Comparison of ENCODE assay signal across 16 mouse cellular contexts in genomic region chr11:109751636-109752603, GRCm38 (mm10). TPM values are rescaled to one million over a fixed set of nuclear protein-coding genes. Genes with fewer than 3 reads are reported as not detected.
DNase-seq lines count a peak whose midpoint lies in the region; ATAC-seq and TF ChIP-seq lines count a peak whose summit lies in the region.
"Had no signal": no experiment of that assay in that cellular context is flagged by ENCODE, and none has a peak within 500 bp of the region (broad histone marks: within the 10 kb centered on the region; RNA-seq: fewer than 3 reads in every experiment).

No protein-coding gene starts in this region.

- no peak overlapping the region for H3K4me2 ChIP-seq in heart, embryonic 12.5 days
- no peak overlapping the region for H3K4me2 ChIP-seq in lung, postnatal 0 days (replicated peaks; ENCODE audit: low read depth, low read length)
- peak overlapping the region; percentile 11; the same call in 1 of the 2 replicates for H3K4me2 ChIP-seq in neural tube, embryonic 13.5 days

- ATAC-seq in heart, embryonic 12.5 days (ENCODE audit: insufficient number of reproducible peaks, low FRiP score): no peak
- no peak for ATAC-seq in lung, postnatal 0 days
- ATAC-seq in neural tube, embryonic 13.5 days (ENCODE audit: low read depth): no peak
- ATAC-seq: intestine, postnatal 0 days had no signal

- no peak for TF ChIP-seq CTCF in lung, postnatal 0 days (IDR thresholded peaks at IDR 0.05)
- no peak for TF ChIP-seq CTCF in lung, adult 2 months (IDR thresholded peaks at IDR 0.05; ENCODE audit: insufficient read depth, low read length)

- TF ChIP-seq EP300 in lung, postnatal 0 days (IDR thresholded peaks at IDR 0.05): no peak

- intact Hi-C loops in gastrocnemius, postnatal 14 days (cut with DNase I; ENCODE audit: low total_unique reads): no loop called here

- H3K4me1 ChIP-seq in heart, embryonic 12.5 days (replicated peaks): no peaks in the 10 kb centered on the region
- no peaks in the 10 kb centered on the region for H3K4me1 ChIP-seq in lung, postnatal 0 days (ENCODE audit: insufficient read depth, low read depth, low read length)
- H3K4me1 ChIP-seq in lung, adult 2 months (ENCODE audit: control insufficient read depth, insufficient read depth, low read length): 0 out of 2 replicates have a peak, but pooled peaks cover 2% of the 10 kb centered on the region
- H3K4me1 ChIP-seq in neural tube, embryonic 13.5 days (replicated peaks): peaks cover 18% of the 10 kb centered on the region

- no peak overlapping the region for H3K9ac ChIP-seq in heart, embryonic 12.5 days
- no peak overlapping the region for H3K9ac ChIP-seq in lung, postnatal 0 days (replicated peaks; ENCODE audit: low read depth)
- no peak overlapping the region for H3K9ac ChIP-seq in neural tube, embryonic 13.5 days
- H3K9ac ChIP-seq: liver, embryonic 14.5 days had no signal

- no peaks in the 10 kb centered on the region for H3K27me3 ChIP-seq in heart, embryonic 12.5 days (replicated peaks)
- no peaks in the 10 kb centered on the region for H3K27me3 ChIP-seq in lung, postnatal 0 days (replicated peaks; ENCODE audit: insufficient read depth, low read length)
- no peaks in the 10 kb centered on the region for H3K27me3 ChIP-seq in neural tube, embryonic 13.5 days

- no peak overlapping the region for H3K4me3 ChIP-seq in heart, embryonic 12.5 days
- no peak overlapping the region for H3K4me3 ChIP-seq in lung, postnatal 0 days (ENCODE audit: low read depth, low read length)
- no peak overlapping the region for H3K4me3 ChIP-seq in lung, adult 2 months (replicated peaks; ENCODE audit: extremely low read depth, low read depth, low read length)
- H3K4me3 ChIP-seq in neural tube, embryonic 13.5 days: no peak overlapping the region
- H3K4me3 ChIP-seq: left cerebral cortex, adult 2 months had no signal

- no peak for TF ChIP-seq POLR2A in lung, adult 2 months (IDR thresholded peaks at IDR 0.05; ENCODE audit: borderline replicate concordance, extremely low read depth, low read depth, low read length)

- H3K9me3 ChIP-seq in heart, embryonic 12.5 days (replicated peaks): no peaks in the 10 kb centered on the region
- H3K9me3 ChIP-seq in lung, postnatal 0 days (ENCODE audit: low read length): no peaks in the 10 kb centered on the region
- no peaks in the 10 kb centered on the region for H3K9me3 ChIP-seq in neural tube, embryonic 13.5 days

- H3K36me3 ChIP-seq in heart, embryonic 12.5 days: no peaks in the 10 kb centered on the region
- H3K36me3 ChIP-seq in lung, postnatal 0 days (ENCODE audit: insufficient read depth, low read length): no peaks in the 10 kb centered on the region
- no peaks in the 10 kb centered on the region for H3K36me3 ChIP-seq in neural tube, embryonic 13.5 days

- peak; percentile 76 for DNase-seq in heart, adult 11 months
- peak; percentile 48 for DNase-seq in lung, postnatal 0 days (ENCODE audit: low spot score)
- DNase-seq in lung, adult 2 months: no peak
- peak; percentile 48 for DNase-seq in ZHBTc4 (ENCODE audit: low read depth, low spot score)
- DNase-seq in gastrocnemius, postnatal 14 days: no peak
- no peak for DNase-seq in thymus, postnatal 14 days
- DNase-seq: adrenal gland, adult 8-10 months; B cell, adult 2 months; cerebellum, adult 9-10 months; lung, postnatal 14 days had no signal

- no peak overlapping the region for H3K27ac ChIP-seq in heart, embryonic 12.5 days (ENCODE audit: poor library complexity, severe bottlenecking)
- H3K27ac ChIP-seq in lung, postnatal 0 days (ENCODE audit: low read length): no peak overlapping the region
- no peak overlapping the region for H3K27ac ChIP-seq in neural tube, embryonic 13.5 days (replicated peaks)
- H3K27ac ChIP-seq: left cerebral cortex, adult 2 months; liver, embryonic 14.5 days had no signal

- 62% methylated on average over 12 of the region's 12 CpGs for WGBS in heart, embryonic 12.5 days
- WGBS in lung, postnatal 0 days: 56% methylated on average over 12 of the region's 12 CpGs
- 57% methylated on average over 12 of the region's 12 CpGs for WGBS in lung, adult 2 months
- WGBS in neural tube, embryonic 13.5 days: 18% methylated on average over 12 of the region's 12 CpGs

RNA-seq across cellular contexts. Expression of gene Fam20a, which starts 29.8 kb away (rescaled TPM):
- 1.2 and 1.4 TPM in 2 replicates for polyA plus RNA-seq in heart, embryonic 12.5 days (2016; fragmentation: Nextera tagmentation; extraction: Ambion mirVana)
- 8.4 and 12.5 TPM in 2 replicates for polyA plus RNA-seq in lung, postnatal 0 days (2015; fragmentation: Nextera tagmentation; extraction: Ambion mirVana)
- polyA plus RNA-seq in lung, adult 2 months (2012; rRNA removed): 16.6 and 17.6 TPM in 2 replicates
- polyA plus RNA-seq in neural tube, embryonic 13.5 days (2015; fragmentation: Nextera tagmentation; extraction: Ambion mirVana): 3.0 and 3.7 TPM in 2 replicates
- total RNA-seq in gastrocnemius, postnatal 14 days (2021): 1 to 10 TPM; 3.5 to 4.0 TPM
- total RNA-seq: hematopoietic stem cell, adult 5-6 weeks had no signal

Comparison
In these comparisons a context has a peak if more than half of its experiments do, and no peak if none do; other contexts are left out.
1. DNase-seq: peak in heart, adult 11 months (single experiment), lung, postnatal 0 days (single experiment) and ZHBTc4 (single experiment); none in lung, adult 2 months (single experiment), gastrocnemius, postnatal 14 days (single experiment) and thymus, postnatal 14 days (single experiment).